Mouse (Mus musculus): ENCODE results near the gene Hist1h2bm.

- no peak for TF ChIP-seq POLR2A (IDR thresholded peaks at IDR 0.05; ENCODE audit: insufficient read depth, low read length)
- TF ChIP-seq CTCF (IDR thresholded peaks at IDR 0.05; ENCODE audit: low read depth, low read length), result no peak
- 0 out of 2 replicates have a peak, but pooled peaks have one; percentile 12 for TF ChIP-seq EP300 (IDR thresholded peaks at IDR 0.05; ENCODE audit: insufficient read depth, low read depth, low read length)
These were observed 10.9 kb upstream of the Hist1h2bm start for GRCm38 (mm10) chr13:21710821-21711525.
